Mouse (Mus musculus): ENCODE data around the gene Lpo. TPM values are rescaled to one million over a fixed set of nuclear protein-coding genes. Genes with fewer than 3 reads are reported as not detected.

Lpo gene
- polyA plus RNA-seq, 1 experiment, result not detected

GRCm38 (mm10) chr11:87860426-87860825 is 32.3 kb upstream of the Lpo start:
- no peaks in the 10 kb centered on the region for H3K9me3 ChIP-seq (replicated peaks; ENCODE audit: control insufficient read depth, insufficient read depth, low read length, poor library complexity, severe bottlenecking)
- TF ChIP-seq POLR2A (IDR thresholded peaks at IDR 0.05; ENCODE audit: insufficient read depth, low read length), result no peak
- TF ChIP-seq EP300 (IDR thresholded peaks at IDR 0.05; ENCODE audit: insufficient read depth, low read depth, low read length), result no peak
- TF ChIP-seq CTCF (IDR thresholded peaks at IDR 0.05; ENCODE audit: low read depth, low read length), result no peak
- peaks cover 5% of the 10 kb centered on the region; the same call in 1 of the 2 replicates for H3K36me3 ChIP-seq (ENCODE audit: control insufficient read depth, insufficient read depth, low read length, poor library complexity, severe bottlenecking)

GRCm38 (mm10) chr11:87859273-87859672 is 31.2 kb upstream of the Lpo start:
- TF ChIP-seq POLR2A (IDR thresholded peaks at IDR 0.05; ENCODE audit: insufficient read depth, low read length) (no peak), EP300 (IDR thresholded peaks at IDR 0.05; ENCODE audit: insufficient read depth, low read depth, low read length) (no peak), CTCF (IDR thresholded peaks at IDR 0.05; ENCODE audit: low read depth, low read length) (no peak)
- Histone ChIP-seq H3K36me3 (ENCODE audit: control insufficient read depth, insufficient read depth, low read length, poor library complexity, severe bottlenecking) (peaks cover 5% of the 10 kb centered on the region; the same call in 1 of the 2 replicates), H3K27ac (ENCODE audit: insufficient read depth, low read length) (no peak overlapping the region), H3K9me3 (replicated peaks; ENCODE audit: control insufficient read depth, insufficient read depth, low read length, poor library complexity, severe bottlenecking) (no peaks in the 10 kb centered on the region), H3K9ac (ENCODE audit: low read depth, poor library complexity, severe bottlenecking) (no peak overlapping the region), H3K4me3 (ENCODE audit: low read depth, low read length) (no peak overlapping the region), H3K27me3 (ENCODE audit: control insufficient read depth, insufficient read depth, low read length, poor library complexity, severe bottlenecking) (no peaks in the 10 kb centered on the region), H3K4me1 (ENCODE audit: control insufficient read depth, insufficient read depth, low read length) (no peaks in the 10 kb centered on the region)

More at GRCm38 (mm10) chr11:87860426-87860825, 32.3 kb upstream of the Lpo start:
- Histone ChIP-seq H3K9ac (ENCODE audit: low read depth, poor library complexity, severe bottlenecking) (no peak overlapping the region), H3K27me3 (ENCODE audit: control insufficient read depth, insufficient read depth, low read length, poor library complexity, severe bottlenecking) (no peaks in the 10 kb centered on the region), H3K27ac (ENCODE audit: insufficient read depth, low read length) (no peak overlapping the region), H3K4me3 (ENCODE audit: low read depth, low read length) (no peak overlapping the region), H3K4me1 (ENCODE audit: control insufficient read depth, insufficient read depth, low read length) (no peaks in the 10 kb centered on the region)

- H3K27me3 ChIP-seq (ENCODE audit: control insufficient read depth, insufficient read depth, low read length, poor library complexity, severe bottlenecking), result no peaks in the 10 kb centered on the region
- H3K4me1 ChIP-seq (ENCODE audit: control insufficient read depth, insufficient read depth, low read length), result no peaks in the 10 kb centered on the region
- TF ChIP-seq EP300 (IDR thresholded peaks at IDR 0.05; ENCODE audit: insufficient read depth, low read depth, low read length), result no peak
- TF ChIP-seq CTCF (IDR thresholded peaks at IDR 0.05; ENCODE audit: low read depth, low read length), result no peak
- TF ChIP-seq POLR2A (IDR thresholded peaks at IDR 0.05; ENCODE audit: insufficient read depth, low read length), result no peak
- no peaks in the 10 kb centered on the region for H3K9me3 ChIP-seq (replicated peaks; ENCODE audit: control insufficient read depth, insufficient read depth, low read length, poor library complexity, severe bottlenecking)
- H3K36me3 ChIP-seq (ENCODE audit: control insufficient read depth, insufficient read depth, low read length, poor library complexity, severe bottlenecking), result peaks cover 5% of the 10 kb centered on the region; the same call in 1 of the 2 replicates
- no peak overlapping the region for H3K9ac ChIP-seq (ENCODE audit: low read depth, poor library complexity, severe bottlenecking)
- H3K27ac ChIP-seq (ENCODE audit: insufficient read depth, low read length), result no peak overlapping the region
- H3K4me3 ChIP-seq (ENCODE audit: low read depth, low read length), result no peak overlapping the region
These were observed 26.5 kb upstream of the Lpo start for GRCm38 (mm10) chr11:87854550-87854949.

- peak overlapping the region; percentile 49 for H3K4me3 ChIP-seq (ENCODE audit: low read depth, low read length)
- TF ChIP-seq EP300 (IDR thresholded peaks at IDR 0.05; ENCODE audit: insufficient read depth, low read depth, low read length) (no peak), POLR2A (IDR thresholded peaks at IDR 0.05; ENCODE audit: insufficient read depth, low read length) (no peak)
- H3K27me3 ChIP-seq (ENCODE audit: control insufficient read depth, insufficient read depth, low read length, poor library complexity, severe bottlenecking), result no peaks in the 10 kb centered on the region
- no peaks in the 10 kb centered on the region for H3K9me3 ChIP-seq (replicated peaks; ENCODE audit: control insufficient read depth, insufficient read depth, low read length, poor library complexity, severe bottlenecking)
- no peak overlapping the region for H3K27ac ChIP-seq (ENCODE audit: insufficient read depth, low read length)
- H3K9ac ChIP-seq (ENCODE audit: low read depth, poor library complexity, severe bottlenecking), result peak overlapping the region; percentile 56
- no peaks in the 10 kb centered on the region for H3K4me1 ChIP-seq (ENCODE audit: control insufficient read depth, insufficient read depth, low read length)
- peaks cover 5% of the 10 kb centered on the region; the same call in 1 of the 2 replicates for H3K36me3 ChIP-seq (ENCODE audit: control insufficient read depth, insufficient read depth, low read length, poor library complexity, severe bottlenecking)
These were observed 25.5 kb upstream of the Lpo start for GRCm38 (mm10) chr11:87853597-87853954.

GRCm38 (mm10) chr11:87852690-87853596 is 24.9 kb upstream of the Lpo start, which contains the start of gene Mks1:
Gene Mks1 (plus strand): TSS chr11:87853215.
- peak within 1 kb of the TSS; percentile 52 for H3K4me3 ChIP-seq (ENCODE audit: low read depth, low read length)
- H3K36me3 ChIP-seq (ENCODE audit: control insufficient read depth, insufficient read depth, low read length, poor library complexity, severe bottlenecking), result peaks cover 2% of the 10 kb centered on the region; the same call in 1 of the 2 replicates
- H3K27me3 ChIP-seq (ENCODE audit: control insufficient read depth, insufficient read depth, low read length, poor library complexity, severe bottlenecking), result no peaks in the 10 kb centered on the region
- H3K9ac ChIP-seq (ENCODE audit: low read depth, poor library complexity, severe bottlenecking), result peak within 1 kb of the TSS; percentile 56
- 0 out of 2 replicates have a peak, but pooled peaks have one; percentile 32 for TF ChIP-seq EP300 (IDR thresholded peaks at IDR 0.05; ENCODE audit: insufficient read depth, low read depth, low read length)
- TF ChIP-seq POLR2A (IDR thresholded peaks at IDR 0.05; ENCODE audit: insufficient read depth, low read length), result no peak
- H3K9me3 ChIP-seq (replicated peaks; ENCODE audit: control insufficient read depth, insufficient read depth, low read length, poor library complexity, severe bottlenecking), result no peaks in the 10 kb centered on the region
- no peaks in the 10 kb centered on the region for H3K4me1 ChIP-seq (ENCODE audit: control insufficient read depth, insufficient read depth, low read length)
- no peak within 1 kb of the TSS for H3K27ac ChIP-seq (ENCODE audit: insufficient read depth, low read length)

- Histone ChIP-seq H3K27me3 (ENCODE audit: control insufficient read depth, insufficient read depth, low read length, poor library complexity, severe bottlenecking) (no peaks in the 10 kb centered on the region), H3K36me3 (ENCODE audit: control insufficient read depth, insufficient read depth, low read length, poor library complexity, severe bottlenecking) (no peaks in the 10 kb centered on the region), H3K4me3 (ENCODE audit: low read depth, low read length) (no peak overlapping the region), H3K4me1 (ENCODE audit: control insufficient read depth, insufficient read depth, low read length) (no peaks in the 10 kb centered on the region), H3K27ac (ENCODE audit: insufficient read depth, low read length) (no peak overlapping the region), H3K9ac (ENCODE audit: low read depth, poor library complexity, severe bottlenecking) (no peak overlapping the region), H3K9me3 (replicated peaks; ENCODE audit: control insufficient read depth, insufficient read depth, low read length, poor library complexity, severe bottlenecking) (no peaks in the 10 kb centered on the region)
- no peak for TF ChIP-seq POLR2A (IDR thresholded peaks at IDR 0.05; ENCODE audit: insufficient read depth, low read length)
- no peak for TF ChIP-seq EP300 (IDR thresholded peaks at IDR 0.05; ENCODE audit: insufficient read depth, low read depth, low read length)
- no peak for TF ChIP-seq CTCF (IDR thresholded peaks at IDR 0.05; ENCODE audit: low read depth, low read length)
These were observed 19.8 kb upstream of the Lpo start for GRCm38 (mm10) chr11:87847884-87848283.
